Mouse (Mus musculus) CH12.LX (cell line): ENCODE results near the gene Drosha. TPM values are rescaled to one million over a fixed set of nuclear protein-coding genes. Genes with fewer than 3 reads are reported as not detected.

Experiments
- DNase-seq: peaks from one replicate; pipeline ENCODE4 v3.0.0-alpha.2; 2013; ENCODE audit errors: extremely low read depth
- H3K27ac ChIP-seq: 2 replicates; pipeline ENCODE4 v1.5.1; 2012; ENCODE audit warnings: low read depth, mild to moderate bottlenecking, control low read depth, moderate library complexity; ENCODE audit not compliant: insufficient read depth
- H3K27me3 ChIP-seq: replicated peaks from 2 replicates; pipeline ENCODE3; 2012; ENCODE audit warnings: inconsistent platforms
- H3K36me3 ChIP-seq, 2 experiments: replicated peaks in 1 of 2; 2 replicates each; pipeline versions ENCODE3 to v1.6.1; 2012; ENCODE audit warnings: inconsistent platforms in 1 of 2, low read length in 1 of 2, mild to moderate bottlenecking in 1 of 2, mixed read lengths in 1 of 2, moderate library complexity in 1 of 2; ENCODE audit not compliant: control insufficient read depth in 1 of 2, insufficient read depth in 1 of 2
- H3K4me1 ChIP-seq, 2 experiments: 2 replicates each; pipeline ENCODE4 v1.6.1; 2012; ENCODE audit warnings: inconsistent platforms in 1 of 2, moderate library complexity in 1 of 2; ENCODE audit not compliant: insufficient read depth in 2 of 2, control insufficient read depth in 1 of 2
- H3K4me2 ChIP-seq: 2 replicates; pipeline ENCODE4 v1.6.1; 2012; ENCODE audit warnings: low read depth, mild to moderate bottlenecking, control low read depth; ENCODE audit not compliant: poor library complexity, insufficient read depth, severe bottlenecking
- H3K4me3 ChIP-seq, 3 experiments: fragments of 150-350 bp in 1 of 3; sonication (generic) in 1 of 3; replicated peaks in 1 of 3; 2 replicates each; pipeline versions ENCODE3 to v1.5.1; 2011 to 2012; ENCODE audit warnings: low read depth in 2 of 3, low read length in 2 of 3, mild to moderate bottlenecking in 2 of 3, moderate library complexity in 2 of 3, control low read depth in 1 of 3, improper control_type of control experiment in 1 of 3, inconsistent platforms in 1 of 3, mixed read lengths in 1 of 3; ENCODE audit not compliant: poor library complexity in 1 of 3
- H3K79me2 ChIP-seq: replicated peaks from 2 replicates; pipeline ENCODE4 v1.6.1; 2012; ENCODE audit warnings: mild to moderate bottlenecking, moderate library complexity; ENCODE audit not compliant: control insufficient read depth, poor library complexity, insufficient read depth, severe bottlenecking; ENCODE audit errors: extremely low read depth
- H3K9ac ChIP-seq: 2 replicates; pipeline ENCODE4 v1.6.1; 2012; ENCODE audit warnings: low read depth, mild to moderate bottlenecking, control low read depth, moderate library complexity; ENCODE audit not compliant: insufficient read depth
- H3K9me3 ChIP-seq: replicated peaks from 2 replicates; pipeline ENCODE3; 2012; ENCODE audit warnings: low read length, inconsistent platforms, mixed read lengths
- EP300 ChIP-seq: IDR thresholded peaks from 2 replicates; pipeline ENCODE4 v1.6.1; 2011; ENCODE audit warnings: low read length, improper control_type of control experiment
- ETS1 ChIP-seq: conservative IDR thresholded peaks from 2 replicates; pipeline ENCODE4 v1.6.1; 2012; ENCODE audit warnings: low read depth, mild to moderate bottlenecking, inconsistent platforms, low read length, improper control_type of control experiment, moderate library complexity
- GABPA ChIP-seq: IDR thresholded peaks from 2 replicates; pipeline ENCODE4 v1.6.1; 2012; ENCODE audit warnings: low read depth, low read length, improper control_type of control experiment, inconsistent platforms; ENCODE audit not compliant: insufficient replicate concordance
- IRF4 ChIP-seq: IDR thresholded peaks from 2 replicates; pipeline ENCODE4 v1.6.1; 2014; ENCODE audit warnings: low read depth, mild to moderate bottlenecking, inconsistent platforms, low read length, improper control_type of control experiment
- KAT2A ChIP-seq: IDR thresholded peaks from 2 replicates; pipeline ENCODE4 v1.6.1; 2012; ENCODE audit warnings: low read length, improper control_type of control experiment, inconsistent platforms; ENCODE audit not compliant: insufficient replicate concordance
- MAZ ChIP-seq: IDR thresholded peaks from 2 replicates; pipeline ENCODE4 v1.6.1; 2012; ENCODE audit warnings: low read depth, mild to moderate bottlenecking, inconsistent platforms, low read length, improper control_type of control experiment, moderate library complexity
- NELFE ChIP-seq: IDR thresholded peaks from 2 replicates; pipeline ENCODE4 v1.6.1; 2011; ENCODE audit warnings: low read depth, low read length, improper control_type of control experiment
- NRF1 ChIP-seq: IDR thresholded peaks from 2 replicates; pipeline ENCODE4 v1.6.1; 2014; ENCODE audit warnings: low read depth, mild to moderate bottlenecking, inconsistent platforms, low read length, improper control_type of control experiment, moderate library complexity
- POLR2AphosphoS2 ChIP-seq: IDR thresholded peaks from 2 replicates; pipeline ENCODE4 v1.6.1; 2011; ENCODE audit warnings: low read depth, low read length, improper control_type of control experiment
- TCF12 ChIP-seq: IDR thresholded peaks from 2 replicates; pipeline ENCODE4 v1.6.1; 2014; ENCODE audit warnings: low read depth, mild to moderate bottlenecking, inconsistent platforms, low read length, improper control_type of control experiment
- UBTF ChIP-seq: IDR thresholded peaks from 2 replicates; pipeline ENCODE4 v1.6.1; 2012; ENCODE audit warnings: low read depth, mild to moderate bottlenecking, inconsistent platforms, low read length, improper control_type of control experiment, moderate library complexity
- USF2 ChIP-seq: conservative IDR thresholded peaks from 2 replicates; pipeline ENCODE4 v1.6.1; 2011; ENCODE audit warnings: low read depth, low read length, improper control_type of control experiment
- ZKSCAN1 ChIP-seq: IDR thresholded peaks from 2 replicates; pipeline ENCODE4 v1.6.1; 2012; ENCODE audit warnings: low read depth, inconsistent platforms, low read length, improper control_type of control experiment, borderline replicate concordance
- ZMIZ1 ChIP-seq: IDR thresholded peaks from 2 replicates; pipeline ENCODE4 v1.6.1; 2012; ENCODE audit warnings: low read depth, mild to moderate bottlenecking, inconsistent platforms, low read length, improper control_type of control experiment
- ZNF384 ChIP-seq: IDR thresholded peaks from 2 replicates; pipeline ENCODE4 v1.6.1; 2012; ENCODE audit warnings: low read depth, low read length, improper control_type of control experiment, inconsistent platforms
- dilution Hi-C: fragments of 300-500 bp; cut with MboI; formaldehyde crosslinking; loops from 2 replicates; pipeline ENCODE4 v1.14.3; 2020; ENCODE audit warnings: low sequenced_read_pairs; ENCODE audit not compliant: extremely low pct_unique_long_range_greater_than_20kb, extremely low pct_ligation_motif_present
- in situ Hi-C: fragments of 300-500 bp; cut with MboI; formaldehyde crosslinking; loops from 3 replicates; pipeline ENCODE4 v1.14.3; 2019; ENCODE audit warnings: low sequenced_read_pairs, low pct_ligation_motif_present, low pct_unique_long_range_greater_than_20kb, mixed read lengths
- polyA plus RNA-seq: library from polyadenylated mRNA; unstranded; fragments of >175 nt; gene quantifications from 2 replicates; pipeline ENCODE4 v1.2.1, GENCODE M21; 2012; ENCODE audit warnings: low read depth; ENCODE audit not compliant: insufficient read length
- total RNA-seq, 2 experiments: library from RNA; depleted of rRNA; stranded (reverse); fragments of 300-350 nt in 1 of 2; fragments of >200 nt in 1 of 2; gene quantifications; 2 replicates each; pipeline ENCODE4 v1.2.3; 2012 to 2014

Drosha gene
- total and polyA plus RNA-seq, 3 experiments, result 23.4 to 81.9 (median 24.8) TPM

GRCm38 (mm10) chr15:12809305-12809704, 15.3 kb upstream of the Drosha start:
- in situ Hi-C loops, result no loop called here
- Histone ChIP-seq H3K4me3 (no peak overlapping the region), H3K4me1 (peaks cover 0 to 6% of the 10 kb centered on the region in 2 experiments; a peak in 2 of 4 replicates), H3K79me2 (no peaks in the 10 kb centered on the region), H3K27me3 (no peaks in the 10 kb centered on the region), H3K27ac (no peak overlapping the region), H3K9ac (no peak overlapping the region), H3K4me2 (no peak overlapping the region), H3K36me3 (peaks cover 56 to 85% of the 10 kb centered on the region in 2 experiments)
- dilution Hi-C loops, result no loop called here
- TF ChIP-seq ZNF384, result no peak
- no peak for TF ChIP-seq IRF4
- no peak for TF ChIP-seq ZMIZ1
- TF ChIP-seq KAT2A, result no peak
- TF ChIP-seq, all 38 proteins: peak for 0
- H3K9me3 ChIP-seq, result peaks cover 2% of the 10 kb centered on the region
- no peak for DNase-seq

DNA sequence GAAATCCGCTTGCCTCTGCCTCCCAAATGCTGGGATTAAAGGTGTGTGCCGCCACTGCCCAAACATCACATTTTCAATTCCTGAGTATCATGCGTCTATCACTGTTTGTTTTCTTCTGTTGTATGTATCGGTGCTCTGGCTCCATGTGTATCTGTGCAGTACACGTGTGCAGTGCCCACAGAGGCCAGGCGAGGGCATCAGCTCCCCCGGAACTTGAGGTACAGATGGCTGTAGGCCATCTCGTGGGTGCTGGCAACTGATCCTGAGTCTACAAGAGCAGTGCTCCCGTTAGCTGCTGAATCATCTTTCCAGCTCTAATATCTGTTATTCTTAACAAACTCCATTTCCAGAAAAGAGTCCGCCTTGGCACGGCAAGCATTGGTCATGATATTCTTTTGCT, 12.0 kb upstream of the Drosha start:
- Histone ChIP-seq H3K27ac (no peak overlapping the region), H3K4me1 (no peaks in the 10 kb centered on the region), H3K36me3 (peaks cover 68 to 95% of the 10 kb centered on the region in 2 experiments), H3K9me3 (peaks cover 2% of the 10 kb centered on the region), H3K4me2 (no peak overlapping the region), H3K79me2 (no peaks in the 10 kb centered on the region), H3K27me3 (no peaks in the 10 kb centered on the region), H3K9ac (no peak overlapping the region), H3K4me3 (no peak overlapping the region)
- in situ Hi-C loops (no loop called here), dilution Hi-C loops (no loop called here)
- DNase-seq, result no peak
- TF ChIP-seq USF2 (no peak), ETS1 (no peak), TCF12 (no peak), EP300 (no peak), GABPA (no peak), UBTF (no peak), POLR2AphosphoS2 (no peak), ZKSCAN1 (no peak), MAZ (no peak), NRF1 (no peak), NELFE (no peak)
